Mouse (Mus musculus) myocyte (in vitro differentiated cells): ENCODE data around the gene Ccdc171.

Experiments
- CEBPB ChIP-seq: IDR thresholded peaks from 2 replicates; pipeline ENCODE4 v1.6.1; 2011; ENCODE audit warnings: mild to moderate bottlenecking, moderate library complexity; ENCODE audit not compliant: poor library complexity, insufficient read depth, severe bottlenecking
- MYOD1 ChIP-seq, 3 experiments: IDR thresholded peaks; one replicate each; pipeline ENCODE4 v1.6.1; 2011; ENCODE audit warnings: control low read depth in 2 of 3, low read depth in 2 of 3, mild to moderate bottlenecking in 2 of 3, moderate library complexity in 1 of 3; ENCODE audit not compliant: insufficient read length in 2 of 3, control insufficient read depth in 1 of 3
- POLR2A ChIP-seq: IDR thresholded peaks from one replicate; pipeline ENCODE4 v1.6.1; 2011; ENCODE audit warnings: low read depth, mild to moderate bottlenecking, control low read depth, moderate library complexity; ENCODE audit not compliant: insufficient read length
- REST ChIP-seq: IDR thresholded peaks from one replicate; pipeline ENCODE4 v1.6.1; 2011; ENCODE audit warnings: mild to moderate bottlenecking, control low read depth, moderate library complexity; ENCODE audit not compliant: insufficient read depth, insufficient read length
- TCF12 ChIP-seq: IDR thresholded peaks from one replicate; pipeline ENCODE4 v1.6.1; 2011; ENCODE audit warnings: mild to moderate bottlenecking, control low read depth; ENCODE audit not compliant: poor library complexity, insufficient read depth, severe bottlenecking
- USF1 ChIP-seq: IDR thresholded peaks from one replicate; pipeline ENCODE4 v1.6.1; 2011; ENCODE audit warnings: low read depth, mild to moderate bottlenecking, control low read depth, moderate library complexity

GRCm38 (mm10) chr4:83651453-83651852, 126.1 kb downstream of the Ccdc171 start:
- no peak for TF ChIP-seq REST
- TF ChIP-seq TCF12 = no peak
- TF ChIP-seq POLR2A = no peak
- TF ChIP-seq USF1 = no peak
- no peak for TF ChIP-seq MYOD1 (IDR thresholded peaks at IDR 0.05; ENCODE audit: control insufficient read depth in 1 of 3, insufficient read length in 2 of 3, low read depth in 2 of 3)
- no peak for TF ChIP-seq CEBPB
